Mouse (Mus musculus): ENCODE measurements around the gene Cdc26.

GRCm38 (mm10) chr4:62360088-62360804 is 48.2 kb downstream of the Cdc26 start, which contains the start of the genes Fkbp15 and Slc31a1:
- TF ChIP-seq CTCF (IDR thresholded peaks at IDR 0.05; ENCODE audit: low read depth, low read length), result no peak
- peak; percentile 97 for TF ChIP-seq POLR2A (IDR thresholded peaks at IDR 0.05; ENCODE audit: extremely low read depth, insufficient read depth, low read length)
